Comparison of ENCODE assay signal across 18 mouse cellular contexts in genomic region chr13:96656673-96657072, GRCm38 (mm10).
"Had no signal": no experiment of that assay in that cellular context is flagged by ENCODE, and none has a peak within 500 bp of the region (broad histone marks: within the 10 kb centered on the region; RNA-seq: fewer than 3 reads in every experiment).

No protein-coding gene starts in this region.

- H3K27me3 ChIP-seq: limb, embryonic 12.5 days; limb, embryonic 15.5 days; liver, embryonic 13.5 days; neural tube, embryonic 13.5 days had no signal

- H3K4me2 ChIP-seq: limb, embryonic 12.5 days; limb, embryonic 15.5 days; liver, embryonic 13.5 days; neural tube, embryonic 13.5 days had no signal

- ATAC-seq: midbrain, embryonic 16.5 days had no signal

- H3K9ac ChIP-seq: limb, embryonic 12.5 days; limb, embryonic 15.5 days; liver, embryonic 13.5 days; neural tube, embryonic 13.5 days had no signal

- H3K9me3 ChIP-seq: limb, embryonic 12.5 days; limb, embryonic 15.5 days; liver, embryonic 13.5 days; neural tube, embryonic 13.5 days had no signal

- H3K4me1 ChIP-seq: limb, embryonic 12.5 days; limb, embryonic 15.5 days; liver, embryonic 13.5 days had no signal

- H3K27ac ChIP-seq: limb, embryonic 12.5 days; limb, embryonic 15.5 days; liver, embryonic 13.5 days; neural tube, embryonic 13.5 days had no signal

- H3K4me3 ChIP-seq: limb, embryonic 12.5 days; limb, embryonic 15.5 days; liver, embryonic 13.5 days; myocyte; neural tube, embryonic 13.5 days had no signal

- DNase-seq: kidney, adult 18-20 months; kidney, adult 9 months; kidney, postnatal 14 days; kidney, postnatal 4 days; left cerebral cortex, postnatal 4 days; liver, embryonic 13.5 days; lung, adult 2 months; lung, postnatal 14 days; lung, postnatal 4 days; retina, postnatal 1 day; right cerebral cortex, postnatal 25 days; thymus, adult 18-20 months; thymus, postnatal 36 days had no signal
